Mouse (Mus musculus) heart, embryonic 16.5 days (tissue): ENCODE results near the gene Nhlrc4. TPM values are rescaled to one million over a fixed set of nuclear protein-coding genes. Genes with fewer than 3 reads are reported as not detected.

Source experiments
- ATAC-seq: fragments of 200-750 bp; cut with Nextera tagmentation; replicated peaks from 2 replicates; pipeline ENCODE4 v1.8.0; 2017; ENCODE audit warnings: moderate number of reproducible peaks; ENCODE audit not compliant: insufficient read depth, low FRiP score; ENCODE audit errors: extremely low read depth
- H3K27ac ChIP-seq: fragments of 300-500 bp; sonication (generic); 2 replicates; pipeline ENCODE4 v1.5.1; 2014; ENCODE audit warnings: mild to moderate bottlenecking, low read length, control low read depth, moderate library complexity
- H3K27me3 ChIP-seq: fragments of 300-500 bp; sonication (generic); 2 replicates; pipeline ENCODE4 v1.6.1; 2014; ENCODE audit warnings: low read length, mixed read lengths; ENCODE audit not compliant: control insufficient read depth, insufficient read depth
- H3K36me3 ChIP-seq: fragments of 300-500 bp; sonication (generic); 2 replicates; pipeline ENCODE4 v1.6.1; 2014; ENCODE audit not compliant: control insufficient read depth, insufficient read depth
- H3K4me1 ChIP-seq: fragments of 300-500 bp; sonication (generic); 2 replicates; pipeline ENCODE4 v1.6.1; 2014; ENCODE audit warnings: low read length, mixed read lengths; ENCODE audit not compliant: control insufficient read depth, insufficient read depth
- H3K4me2 ChIP-seq: fragments of 300-500 bp; sonication (generic); 2 replicates; pipeline ENCODE4 v1.6.1; 2014; ENCODE audit warnings: low read depth, mild to moderate bottlenecking, control low read depth, low read length
- H3K4me3 ChIP-seq: fragments of 300-500 bp; sonication (generic); 2 replicates; pipeline ENCODE4 v1.5.1; 2014; ENCODE audit warnings: mild to moderate bottlenecking, control low read depth, low read length
- H3K9ac ChIP-seq: fragments of 300-500 bp; sonication (generic); 2 replicates; pipeline ENCODE4 v1.6.1; 2014; ENCODE audit warnings: low read length, control low read depth
- H3K9me3 ChIP-seq: fragments of 300-500 bp; sonication (generic); replicated peaks from 2 replicates; pipeline ENCODE4 v1.6.1; 2016; ENCODE audit warnings: low read length; ENCODE audit not compliant: control insufficient read depth
- WGBS: fragments of 180-500 bp; shearing (Covaris S2); extraction: QIAGEN DNeasy Blood & Tissue Kit; methylation state at CpG from one replicate; pipeline ENCODE4 v1.1.7; 2014; 5-methylcytosine and 5-hydroxymethylcytosine counted together
- polyA plus RNA-seq: library from polyadenylated mRNA; unstranded; fragments of >200 nt; fragmentation: Nextera tagmentation; extraction: Ambion mirVana; gene quantifications from 2 replicates; pipeline ENCODE4 v1.2.1, GENCODE M21; 2015

Nhlrc4 gene
- polyA plus RNA-seq, 1 experiment from 2014 or later: 0.11 TPM

DNA sequence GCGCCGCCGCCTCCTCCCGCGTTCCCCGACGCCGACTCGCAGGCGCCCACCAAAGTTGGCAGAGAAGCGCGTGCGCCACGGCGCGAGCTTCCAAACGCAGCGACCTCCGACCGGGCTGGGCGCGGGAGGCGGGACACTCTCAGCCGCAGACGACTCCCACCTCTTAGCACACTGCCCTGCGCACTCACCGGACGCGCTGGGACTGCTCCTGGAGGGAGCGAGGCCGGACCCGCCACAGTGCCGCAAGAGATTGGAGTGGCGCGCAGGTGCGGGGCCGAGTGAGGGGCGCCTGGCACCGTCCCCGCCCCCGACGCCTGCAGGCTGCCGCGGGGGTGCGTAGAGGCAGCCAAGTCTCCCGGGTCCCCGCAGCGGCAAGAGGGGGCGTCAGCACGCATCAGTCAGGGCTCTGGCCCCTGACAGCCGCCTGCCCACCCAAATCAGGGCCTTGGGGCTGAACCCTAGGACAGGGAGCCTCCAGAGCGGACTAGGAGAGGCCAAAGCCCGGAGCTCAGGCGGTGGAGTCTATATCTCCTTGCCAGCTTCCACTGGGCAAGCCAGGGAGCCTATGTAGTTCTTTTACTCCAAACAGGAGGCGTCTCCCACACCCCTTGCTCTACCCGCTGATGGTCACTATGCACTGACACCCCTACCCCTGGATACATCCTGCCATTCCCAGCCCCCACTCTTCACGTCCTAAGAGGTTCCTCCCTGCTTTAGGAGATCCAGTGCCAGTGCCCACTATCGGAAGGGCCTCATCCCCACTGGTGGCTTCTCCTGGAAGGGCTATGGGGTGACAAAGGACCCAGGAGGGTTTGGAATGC is 7.3 kb upstream of the Nhlrc4 start, which contains the start of gene A930017K11Rik:
Gene A930017K11Rik, minus strand, starts transcription at position 763 of the 821 bp plus-strand sequence.
- peaks cover 5% of the 10 kb centered on the region for H3K4me1 ChIP-seq
- H3K9ac ChIP-seq: peak within 1 kb of the TSS; percentile 11; the same call in 1 of the 2 replicates
- no peak within 1 kb of the TSS for H3K27ac ChIP-seq
- peak within 1 kb of the TSS; percentile 65 for H3K4me2 ChIP-seq
- peak within 1 kb of the TSS; percentile 44 for H3K4me3 ChIP-seq
- H3K27me3 ChIP-seq: peaks cover 39% of the 10 kb centered on the region
- no peaks in the 10 kb centered on the region for H3K36me3 ChIP-seq
- 1% methylated on average over 58 of the region's 58 CpGs for WGBS
- ATAC-seq: no peak
- H3K9me3 ChIP-seq: no peaks in the 10 kb centered on the region

DNA sequence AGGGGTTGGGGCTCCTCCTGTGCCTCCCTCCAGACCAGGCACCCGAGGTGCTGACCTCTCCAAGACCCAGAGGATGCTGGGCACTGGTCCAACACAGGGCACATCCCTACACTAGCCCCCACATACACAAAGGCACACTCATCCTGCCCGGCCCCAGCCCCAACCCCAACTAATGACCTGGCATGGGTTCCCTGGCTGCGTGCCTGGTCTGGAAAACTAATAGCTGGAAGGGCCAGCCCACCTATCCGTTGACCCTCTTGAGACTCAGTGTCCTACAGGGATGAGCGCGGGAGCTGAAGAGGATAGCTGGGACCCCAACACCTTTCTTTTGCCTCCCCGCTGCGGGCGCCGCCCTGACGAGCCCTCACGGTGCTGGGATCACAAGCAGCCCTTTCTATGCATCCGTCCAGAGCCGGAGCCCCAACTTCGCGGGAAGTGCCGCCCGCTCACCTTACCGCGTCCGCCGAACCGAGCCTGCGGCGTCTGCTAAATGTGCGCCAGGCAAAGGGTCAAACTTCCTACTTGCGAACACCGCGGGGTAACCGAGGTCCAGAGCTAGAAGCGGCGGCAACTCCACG is 6.6 kb upstream of the Nhlrc4 start:
- under 1% methylated on average over 33 of the region's 33 CpGs for WGBS
- peak overlapping the region; percentile 65 for H3K4me2 ChIP-seq
- no peaks in the 10 kb centered on the region for H3K9me3 ChIP-seq
- peak overlapping the region; percentile 11; the same call in 1 of the 2 replicates for H3K9ac ChIP-seq
- H3K4me1 ChIP-seq: peaks cover 5% of the 10 kb centered on the region
- H3K27me3 ChIP-seq: peaks cover 39% of the 10 kb centered on the region
- no peak overlapping the region for H3K27ac ChIP-seq
- ATAC-seq: 0 out of 2 replicates have a peak, but pooled peaks have one; percentile 24
- peak overlapping the region; percentile 44 for H3K4me3 ChIP-seq
- H3K36me3 ChIP-seq: no peaks in the 10 kb centered on the region

DNA sequence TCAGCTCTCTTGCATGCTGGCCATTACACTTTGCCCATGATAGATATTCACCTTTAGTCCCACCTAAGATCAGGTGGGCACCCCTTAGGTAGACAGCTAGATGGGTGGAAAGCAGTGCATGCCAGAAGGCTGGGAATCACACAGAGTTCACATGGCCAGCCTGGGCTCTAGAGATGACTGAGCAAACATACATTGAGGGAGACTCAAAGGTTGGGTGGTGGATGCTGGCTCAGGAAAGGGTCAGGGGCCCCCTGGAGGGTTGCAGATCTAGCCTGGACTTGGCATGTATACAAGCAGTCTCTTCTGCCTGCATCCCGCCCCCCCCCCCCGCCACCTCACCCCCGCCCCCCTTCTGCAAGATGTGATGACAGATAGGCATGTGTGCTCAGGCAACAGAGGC is 5.9 kb upstream of the Nhlrc4 start:
- Histone ChIP-seq H3K9ac (no peak overlapping the region), H3K27ac (no peak overlapping the region), H3K9me3 (no peaks in the 10 kb centered on the region), H3K4me3 (no peak overlapping the region), H3K4me1 (peaks cover 5% of the 10 kb centered on the region), H3K27me3 (peaks cover 39% of the 10 kb centered on the region), H3K4me2 (no peak overlapping the region), H3K36me3 (no peaks in the 10 kb centered on the region)
- WGBS: 6% methylated on average over 3 of the region's 3 CpGs
- ATAC-seq: no peak

DNA sequence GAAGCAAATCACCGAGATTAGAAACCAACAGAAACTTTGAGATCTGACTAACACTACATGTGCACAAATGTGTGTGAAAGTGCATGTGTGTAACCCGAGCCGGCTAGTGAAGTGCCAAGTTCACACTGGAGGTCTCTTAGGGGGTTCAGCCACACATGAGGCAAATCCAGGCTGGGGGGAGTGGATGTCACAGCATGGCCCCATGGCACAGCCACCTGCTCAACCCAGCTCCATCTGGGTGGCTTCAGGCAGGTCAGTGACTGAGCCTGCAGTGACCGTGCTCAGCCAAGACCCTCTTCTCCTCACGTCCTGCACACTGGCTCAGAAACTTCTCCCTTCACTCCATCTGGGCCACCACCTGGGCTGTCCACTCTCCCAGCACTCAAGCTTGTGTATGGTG is 5.2 kb upstream of the Nhlrc4 start:
- peaks cover 5% of the 10 kb centered on the region for H3K4me1 ChIP-seq
- 81% methylated on average over 5 of the region's 5 CpGs for WGBS
- H3K27me3 ChIP-seq: peaks cover 39% of the 10 kb centered on the region

DNA sequence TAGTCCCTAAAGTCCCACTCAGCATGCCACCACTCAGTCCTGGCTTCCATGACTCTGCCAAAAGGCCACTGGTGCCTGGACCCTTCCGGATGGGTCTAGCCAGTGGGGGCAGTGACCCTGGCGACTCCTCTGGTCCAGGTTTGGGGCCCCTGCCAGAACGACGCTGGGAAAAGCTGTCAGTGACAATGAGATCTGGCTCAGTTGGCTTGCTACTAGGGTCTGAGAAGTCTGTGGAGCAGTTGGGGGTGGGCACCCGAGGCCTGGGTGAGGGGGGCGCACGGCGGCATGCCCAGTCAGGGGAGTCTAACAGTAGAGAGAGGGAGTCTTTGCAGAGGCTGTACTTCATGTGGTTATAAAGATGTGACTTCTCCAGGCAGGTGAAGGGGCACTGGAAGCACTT is 3.3 kb upstream of the Nhlrc4 start:
- no peaks in the 10 kb centered on the region for H3K36me3 ChIP-seq
- no peaks in the 10 kb centered on the region for H3K9me3 ChIP-seq
- H3K4me2 ChIP-seq: no peak overlapping the region
- H3K27me3 ChIP-seq: peaks cover 32% of the 10 kb centered on the region
- no peak for ATAC-seq
- WGBS: 70% methylated on average over 8 of the region's 8 CpGs
- H3K4me1 ChIP-seq: peaks cover 5% of the 10 kb centered on the region
- no peak overlapping the region for H3K27ac ChIP-seq
- H3K4me3 ChIP-seq: no peak overlapping the region
- no peak overlapping the region for H3K9ac ChIP-seq

More for the DNA sequence above, 5.2 kb upstream of the Nhlrc4 start:
- H3K9ac ChIP-seq: no peak overlapping the region
- no peaks in the 10 kb centered on the region for H3K36me3 ChIP-seq
- H3K27ac ChIP-seq: no peak overlapping the region
- no peaks in the 10 kb centered on the region for H3K9me3 ChIP-seq
- no peak overlapping the region for H3K4me2 ChIP-seq
- no peak overlapping the region for H3K4me3 ChIP-seq
- ATAC-seq: no peak

DNA sequence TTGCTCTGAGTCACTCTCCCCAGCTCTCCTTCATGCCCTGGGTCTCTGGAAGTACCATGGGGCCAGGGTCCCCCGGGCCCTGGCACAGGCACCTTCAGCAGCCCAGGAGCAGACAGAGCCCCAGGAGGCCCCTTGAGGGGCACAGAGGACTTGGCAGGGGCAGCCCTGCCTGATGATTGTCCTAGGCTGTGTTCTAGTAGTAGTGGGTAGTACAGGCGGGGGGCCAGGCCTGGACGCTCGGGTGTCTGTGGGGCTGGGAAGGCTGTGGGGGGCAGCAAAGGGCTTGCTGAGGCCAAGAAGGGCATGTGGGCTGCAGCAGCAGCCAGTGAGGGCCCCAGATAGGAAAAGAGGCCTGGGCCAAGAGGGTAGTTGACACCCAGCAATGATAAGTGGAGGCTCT is 2.8 kb upstream of the Nhlrc4 start:
- Histone ChIP-seq H3K9me3 (no peaks in the 10 kb centered on the region), H3K27ac (no peak overlapping the region), H3K27me3 (peaks cover 28% of the 10 kb centered on the region), H3K36me3 (no peaks in the 10 kb centered on the region), H3K4me2 (no peak overlapping the region), H3K4me1 (peaks cover 5% of the 10 kb centered on the region), H3K4me3 (no peak overlapping the region), H3K9ac (0 out of 2 replicates have a peak overlapping the region, but pooled peaks have one; percentile 3)
- WGBS: 54% methylated on average over 4 of the region's 4 CpGs
- no peak for ATAC-seq

DNA sequence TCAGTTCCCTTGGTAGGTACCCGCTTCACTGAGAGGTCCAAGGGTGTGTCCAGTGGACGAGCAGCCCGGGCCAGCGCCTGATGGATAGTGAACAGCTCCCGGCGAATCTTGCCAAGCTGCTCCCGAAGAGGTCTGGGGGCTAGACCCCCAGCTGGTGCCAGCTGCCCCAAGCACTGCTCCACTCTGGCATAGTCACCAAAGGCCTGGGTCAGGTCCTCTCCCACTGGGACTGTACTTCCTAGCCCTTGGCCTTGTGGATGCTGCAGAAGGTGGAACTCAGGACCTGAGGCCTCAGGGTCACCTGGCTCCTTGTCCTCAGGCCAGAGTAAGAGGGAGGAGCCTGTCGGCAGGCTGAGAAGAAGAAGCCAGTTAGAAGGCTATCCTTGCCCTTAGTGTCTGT is 2.1 kb upstream of the Nhlrc4 start:
- Histone ChIP-seq H3K4me1 (peaks cover 7% of the 10 kb centered on the region), H3K9ac (no peak overlapping the region), H3K27me3 (peaks cover 21% of the 10 kb centered on the region), H3K9me3 (no peaks in the 10 kb centered on the region), H3K4me2 (no peak overlapping the region), H3K27ac (no peak overlapping the region), H3K36me3 (no peaks in the 10 kb centered on the region), H3K4me3 (no peak overlapping the region)
- no peak for ATAC-seq
- 82% methylated on average over 8 of the region's 8 CpGs for WGBS

DNA sequence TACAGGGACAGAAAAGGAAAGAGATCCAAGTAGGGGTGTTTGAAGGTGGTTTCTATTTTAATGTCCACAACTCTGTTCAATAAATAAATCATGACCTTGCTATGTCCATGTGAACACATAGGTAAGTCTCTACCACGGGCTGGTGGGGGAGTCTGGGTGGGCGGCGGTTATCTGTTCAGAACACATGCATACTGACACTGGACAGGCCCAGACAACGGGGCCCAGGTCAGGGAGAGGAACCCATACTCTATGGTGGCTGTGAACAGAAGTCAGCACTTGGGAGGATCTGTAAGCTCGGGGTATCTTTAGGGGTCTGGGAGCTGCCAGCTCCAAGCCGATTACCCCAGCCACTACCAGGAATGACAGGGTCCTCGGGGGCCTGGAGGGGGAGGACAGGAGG is 1.6 kb upstream of the Nhlrc4 start:
- no peak overlapping the region for H3K27ac ChIP-seq
- H3K36me3 ChIP-seq: no peaks in the 10 kb centered on the region
- H3K9ac ChIP-seq: no peak overlapping the region
- H3K4me1 ChIP-seq: peaks cover 7% of the 10 kb centered on the region
- 70% methylated on average over 7 of the region's 7 CpGs for WGBS
- no peak overlapping the region for H3K4me2 ChIP-seq
- no peak overlapping the region for H3K4me3 ChIP-seq
- no peaks in the 10 kb centered on the region for H3K9me3 ChIP-seq
- H3K27me3 ChIP-seq: peaks cover 15% of the 10 kb centered on the region
- no peak for ATAC-seq

DNA sequence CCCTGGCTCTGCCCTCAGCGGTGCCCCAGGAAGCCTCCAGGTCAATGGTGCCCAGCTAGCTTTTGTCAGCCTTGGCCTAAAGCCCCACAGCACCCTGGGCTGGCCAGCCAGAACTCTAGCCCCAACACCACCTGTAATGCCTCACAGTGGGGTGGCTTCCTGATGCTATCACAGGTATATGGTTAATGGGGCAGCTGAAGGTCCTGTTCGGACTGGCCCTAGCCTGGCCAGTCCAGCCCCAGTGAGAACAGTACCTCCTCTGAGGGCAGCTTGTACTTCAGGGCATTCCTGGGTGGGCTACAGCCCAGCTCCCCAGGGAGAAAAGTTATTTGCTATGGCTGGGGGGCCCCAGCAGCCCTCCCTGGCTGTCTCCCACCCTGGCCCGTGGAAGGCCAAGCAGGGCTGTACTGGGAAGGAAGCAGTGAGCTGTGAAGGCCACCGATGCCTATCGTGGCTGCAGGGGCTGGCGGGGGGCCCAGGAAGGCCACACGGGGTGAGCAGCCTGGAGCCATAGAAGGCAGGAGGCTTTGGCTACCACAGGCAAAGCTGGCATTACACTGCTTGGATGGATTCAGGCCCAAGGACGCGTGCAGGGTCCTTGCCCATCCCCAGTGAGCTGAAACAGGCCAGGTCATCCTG is 875 bp upstream of the Nhlrc4 start:
- 71% methylated on average over 9 of the region's 9 CpGs for WGBS
- Histone ChIP-seq H3K9me3 (no peaks in the 10 kb centered on the region), H3K4me3 (no peak overlapping the region), H3K9ac (no peak overlapping the region), H3K4me2 (no peak overlapping the region), H3K4me1 (peaks cover 11% of the 10 kb centered on the region), H3K27ac (no peak overlapping the region), H3K27me3 (peaks cover 8% of the 10 kb centered on the region), H3K36me3 (no peaks in the 10 kb centered on the region)
- ATAC-seq: no peak
